Mouse (Mus musculus) heart, postnatal 0 days (tissue): Measurements from ENCODE around the gene Rrp7a. TPM values are rescaled to one million over a fixed set of nuclear protein-coding genes. Genes with fewer than 3 reads are reported as not detected.
"Not testable (repeated sequence)": the region's sequence is repeated elsewhere in the genome, so short reads cannot be mapped to it uniquely, and the experiment has no call there.

ENCODE experiments used
- ATAC-seq: fragments of 200-750 bp; cut with Nextera tagmentation; 2 replicates; pipeline ENCODE4 v1.8.0; 2017; ENCODE audit warnings: low read depth, moderate number of reproducible peaks, moderate library complexity; ENCODE audit not compliant: insufficient read depth
- DNase-seq: peaks from one replicate; pipeline ENCODE4 v3.0.0-alpha.2; 2016; ENCODE audit warnings: low spot score
- H3K27ac ChIP-seq: fragments of 300-500 bp; sonication (generic); 2 replicates; pipeline ENCODE4 v1.5.1; 2014; ENCODE audit warnings: low read depth, mild to moderate bottlenecking
- H3K27me3 ChIP-seq: fragments of 300-500 bp; sonication (generic); 2 replicates; pipeline ENCODE4 v1.6.1; 2014; ENCODE audit warnings: low read length, mixed read lengths; ENCODE audit not compliant: control insufficient read depth, insufficient read depth
- H3K36me3 ChIP-seq: fragments of 300-500 bp; sonication (generic); replicated peaks from 2 replicates; pipeline ENCODE4 v1.6.1; 2014; ENCODE audit warnings: low read length, mixed read lengths; ENCODE audit not compliant: control insufficient read depth, insufficient read depth
- H3K4me1 ChIP-seq: fragments of 300-500 bp; sonication (generic); 2 replicates; pipeline ENCODE4 v1.6.1; 2014; ENCODE audit warnings: antibody characterized with exemption; ENCODE audit not compliant: control insufficient read depth, insufficient read depth
- H3K4me2 ChIP-seq: fragments of 300-500 bp; sonication (generic); 2 replicates; pipeline ENCODE4 v1.6.1; 2014; ENCODE audit warnings: low read depth, mild to moderate bottlenecking, low read length, moderate library complexity
- H3K4me3 ChIP-seq: fragments of 300-500 bp; sonication (generic); 2 replicates; pipeline ENCODE4 v1.5.1; 2014; ENCODE audit warnings: low read depth, low read length
- H3K9ac ChIP-seq: fragments of 300-500 bp; sonication (generic); replicated peaks from 2 replicates; pipeline ENCODE4 v1.6.1; 2014; ENCODE audit warnings: low read depth, low read length, mixed read lengths
- H3K9me3 ChIP-seq: fragments of 300-500 bp; sonication (generic); replicated peaks from 2 replicates; pipeline ENCODE4 v1.6.1; 2016; ENCODE audit warnings: low read length; ENCODE audit not compliant: control insufficient read depth
- CTCF ChIP-seq: IDR thresholded peaks from 2 replicates; pipeline ENCODE4 v1.5.1; 2016; ENCODE audit warnings: antibody characterized with exemption, control low read depth, low read depth
- EP300 ChIP-seq: IDR thresholded peaks from 2 replicates; pipeline ENCODE4 v1.6.1; 2016; ENCODE audit warnings: antibody characterized with exemption, low read depth
- WGBS: fragments of 180-500 bp; shearing (Covaris S2); extraction: QIAGEN DNeasy Blood & Tissue Kit; methylation state at CpG from one replicate; pipeline ENCODE4 v1.1.7; 2014; 5-methylcytosine and 5-hydroxymethylcytosine counted together
- polyA plus RNA-seq: library from polyadenylated mRNA; unstranded; fragments of >200 nt; fragmentation: Nextera tagmentation; extraction: Ambion mirVana; gene quantifications from 2 replicates; pipeline ENCODE4 v1.2.1, GENCODE M21; 2015
- total RNA-seq: library from RNA; depleted of rRNA; stranded (reverse); fragments of >200 nt; gene quantifications from 2 replicates; pipeline ENCODE4 v1.2.3, GENCODE M21; 2014; ENCODE audit warnings: low replicate concordance

Gene Rrp7a
- total and polyA plus RNA-seq, 2 experiments from 2014 or later, result 26.2 to 121 TPM

DNA sequence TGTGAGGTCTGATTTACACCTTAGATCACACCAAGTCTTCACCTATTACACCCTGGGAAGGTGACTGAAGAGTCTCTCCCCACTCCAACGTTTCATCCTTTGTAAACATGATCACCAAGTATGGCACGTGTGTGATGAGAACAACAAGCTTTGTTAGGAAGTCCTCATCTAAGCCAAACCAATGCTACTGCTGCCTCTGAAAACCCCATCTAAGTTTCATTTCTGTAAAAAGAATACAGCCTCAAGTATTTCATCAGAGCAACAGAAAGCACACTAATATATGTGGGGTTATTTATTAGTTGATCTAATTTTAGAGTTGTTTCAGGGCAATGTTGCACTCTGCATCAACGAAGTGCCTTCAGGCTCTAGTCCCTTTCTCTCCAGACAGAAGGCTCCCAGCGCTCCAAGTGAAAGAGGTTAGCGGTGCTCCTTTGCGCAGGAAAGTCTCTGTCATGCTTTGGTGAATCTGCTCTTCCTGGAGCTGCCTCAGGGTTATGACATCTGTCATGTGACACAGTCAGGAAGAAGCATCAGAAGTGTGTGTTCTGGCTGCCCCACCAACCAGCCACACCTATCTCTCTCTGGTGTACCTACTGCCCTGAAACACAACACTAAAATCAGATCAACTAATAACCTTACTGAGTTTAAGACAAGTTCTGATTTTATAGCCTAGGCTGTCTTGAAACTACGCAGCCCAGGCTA lies 7.1 kb upstream of the Rrp7a start:
- H3K4me3 ChIP-seq, result no peak overlapping the region
- DNase-seq (no peak), ATAC-seq (no peak)
- H3K27ac ChIP-seq, result no peak overlapping the region
- no peak overlapping the region for H3K4me2 ChIP-seq
- H3K4me1 ChIP-seq, result no peaks in the 10 kb centered on the region
- TF ChIP-seq CTCF (no peak), EP300 (no peak)
- no peaks in the 10 kb centered on the region for H3K9me3 ChIP-seq
- 88% methylated on average over 7 of the region's 7 CpGs for WGBS
- H3K36me3 ChIP-seq, result peaks cover 93% of the 10 kb centered on the region
- H3K9ac ChIP-seq, result no peak overlapping the region
- no peaks in the 10 kb centered on the region for H3K27me3 ChIP-seq

DNA sequence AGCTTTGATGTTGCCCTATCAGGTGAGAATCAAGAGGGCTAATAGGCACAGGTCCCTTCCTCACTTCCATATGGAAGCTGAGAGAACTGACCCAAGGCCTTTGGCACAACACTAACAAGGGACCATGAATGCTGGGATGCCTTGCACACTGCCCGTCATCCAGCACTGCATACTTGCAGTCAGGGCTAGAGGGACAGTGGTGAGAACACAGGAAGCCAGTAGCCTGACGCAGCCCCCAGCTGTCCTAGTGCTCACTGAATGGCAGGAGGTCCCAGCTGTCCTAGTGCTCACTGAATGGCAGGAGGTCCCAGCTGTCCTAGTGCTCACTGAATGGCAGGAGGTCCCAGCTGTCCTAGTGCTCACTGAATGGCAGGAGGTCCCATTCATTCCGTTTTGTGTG lies 4.4 kb upstream of the Rrp7a start:
- H3K4me3 ChIP-seq, H3K27me3 ChIP-seq, H3K4me2 ChIP-seq, H3K9me3 ChIP-seq, H3K27ac ChIP-seq, ATAC-seq, H3K4me1 ChIP-seq, H3K9ac ChIP-seq, DNase-seq: not testable (repeated sequence)
- H3K36me3 ChIP-seq, result peaks cover 66% of the 10 kb centered on the region
- 72% methylated on average over 3 of the region's 3 CpGs for WGBS

DNA sequence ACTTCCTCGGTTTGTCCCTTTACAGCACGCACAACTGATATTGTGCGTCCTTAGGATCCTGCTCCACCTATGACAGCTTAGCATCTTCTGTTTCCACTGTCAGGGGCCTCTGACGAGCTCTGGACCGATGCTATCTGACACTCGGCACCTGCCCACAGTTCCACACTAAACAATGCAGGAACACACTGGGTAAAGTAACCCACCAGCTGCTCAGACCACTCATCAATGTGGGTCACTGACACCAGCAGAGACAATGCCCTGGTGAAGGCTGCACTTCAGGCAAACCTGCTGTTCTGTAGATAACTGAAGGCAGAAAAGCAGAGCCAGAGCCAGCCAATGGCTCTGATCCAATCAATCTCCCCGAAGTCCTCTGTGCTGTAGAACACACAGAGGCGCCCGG lies 4.0 kb upstream of the Rrp7a start:
- H3K9me3 ChIP-seq, result no peaks in the 10 kb centered on the region
- no peak overlapping the region for H3K9ac ChIP-seq
- TF ChIP-seq EP300 (no peak), CTCF (no peak)
- no peaks in the 10 kb centered on the region for H3K27me3 ChIP-seq
- H3K27ac ChIP-seq, result no peak overlapping the region
- H3K36me3 ChIP-seq, result peaks cover 62% of the 10 kb centered on the region
- ATAC-seq, result no peak
- WGBS, result 79% methylated on average over 9 of the region's 9 CpGs
- DNase-seq, result no peak
- peaks cover 4% of the 10 kb centered on the region for H3K4me1 ChIP-seq
- no peak overlapping the region for H3K4me3 ChIP-seq
- no peak overlapping the region for H3K4me2 ChIP-seq

DNA sequence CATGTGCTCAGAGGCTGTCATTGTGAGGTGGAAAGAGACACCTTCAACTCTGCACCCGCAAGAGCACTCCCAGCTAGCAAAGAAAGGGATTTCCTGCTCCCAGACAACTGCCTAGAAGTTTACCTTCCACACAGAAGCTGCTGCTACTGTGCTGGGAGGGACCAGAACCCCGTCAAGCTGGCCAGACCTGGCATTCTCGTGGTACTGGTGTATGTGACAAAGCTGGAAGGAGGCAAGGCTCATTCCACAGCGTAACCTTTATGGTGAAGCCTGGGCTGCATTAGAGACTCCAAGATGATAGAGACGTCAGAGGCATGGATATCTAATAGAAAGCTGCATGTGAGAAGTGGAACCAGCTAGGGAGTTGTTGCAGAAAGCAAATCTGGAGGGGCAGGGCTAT lies 2.0 kb upstream of the Rrp7a start:
- no peak for TF ChIP-seq EP300
- TF ChIP-seq CTCF, result no peak
- Histone ChIP-seq H3K27me3 (no peaks in the 10 kb centered on the region), H3K4me2 (no peak overlapping the region), H3K27ac (no peak overlapping the region), H3K36me3 (peaks cover 48% of the 10 kb centered on the region), H3K9me3 (no peaks in the 10 kb centered on the region), H3K4me1 (peaks cover 4% of the 10 kb centered on the region), H3K9ac (no peak overlapping the region), H3K4me3 (no peak overlapping the region)
- ATAC-seq (no peak), DNase-seq (no peak)
- 60% methylated on average over 5 of the region's 5 CpGs for WGBS

DNA sequence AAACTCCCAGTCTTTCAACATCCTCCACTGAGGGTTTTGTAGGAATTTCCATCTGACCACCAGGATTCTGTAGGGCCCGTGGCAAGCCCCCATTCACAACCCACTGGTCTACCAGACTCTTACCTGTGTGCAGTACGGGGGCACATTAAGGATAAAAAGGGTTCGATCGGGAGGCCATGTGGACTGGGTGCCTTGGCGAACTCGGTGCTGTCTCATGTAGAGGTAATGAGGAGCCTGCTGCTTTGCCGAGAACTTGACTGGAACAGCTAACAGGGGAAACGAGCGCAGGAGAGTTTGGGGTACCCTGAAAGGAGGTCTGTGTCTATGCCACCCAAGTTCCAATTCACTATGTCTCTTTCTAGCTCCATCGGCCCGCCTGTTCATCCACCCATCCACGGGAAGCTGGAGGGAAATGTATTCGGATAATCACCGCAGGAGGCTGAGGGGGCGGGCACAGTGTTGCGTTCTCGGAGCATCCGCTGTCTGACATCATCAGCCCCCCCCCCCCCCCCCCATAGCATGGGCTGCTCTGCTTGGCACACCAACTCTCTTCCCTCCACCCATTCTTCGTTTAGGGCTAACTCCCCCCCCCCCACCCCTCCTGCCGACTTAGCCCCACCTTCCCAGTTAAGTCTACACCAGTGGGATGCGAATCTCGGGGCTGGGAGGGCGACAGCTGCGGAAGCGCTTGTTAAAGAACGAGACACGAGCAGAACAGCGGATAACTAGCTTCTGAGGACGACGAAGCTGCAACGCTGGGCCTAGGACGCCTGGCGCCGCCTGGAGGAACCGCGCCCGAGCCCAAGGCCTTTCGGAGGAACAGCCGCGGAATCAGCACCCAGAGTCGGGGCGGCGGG lies 664 bp downstream of the Rrp7a start:
- peaks cover 44% of the 10 kb centered on the region for H3K36me3 ChIP-seq
- TF ChIP-seq CTCF (no peak), EP300 (peak; percentile 26; the same call in 1 of the 2 replicates)
- H3K4me1 ChIP-seq, result peaks cover 4% of the 10 kb centered on the region
- H3K4me3 ChIP-seq, result peak overlapping the region; percentile 85
- peak overlapping the region; percentile 96 for H3K4me2 ChIP-seq
- peak overlapping the region; percentile 64 for H3K9ac ChIP-seq
- no peaks in the 10 kb centered on the region for H3K27me3 ChIP-seq
- ATAC-seq (peak; percentile 21; the same call in 1 of the 2 replicates), DNase-seq (peak; percentile 28)
- H3K27ac ChIP-seq, result peak overlapping the region; percentile 54
- WGBS, result 4% methylated on average over 41 of the region's 43 CpGs
- no peaks in the 10 kb centered on the region for H3K9me3 ChIP-seq
